Mouse (Mus musculus): ENCODE results near the gene Ugt1a7c. TPM values are rescaled to one million over a fixed set of nuclear protein-coding genes. Genes with fewer than 3 reads are reported as not detected.
"Not testable (repeated sequence)": the region's sequence is repeated elsewhere in the genome, so short reads cannot be mapped to it uniquely, and the experiment has no call there.

The Ugt1a7c gene
- total and polyA plus RNA-seq, 3 experiments: 2.2 to 15.3 (median 11.1) TPM

DNA sequence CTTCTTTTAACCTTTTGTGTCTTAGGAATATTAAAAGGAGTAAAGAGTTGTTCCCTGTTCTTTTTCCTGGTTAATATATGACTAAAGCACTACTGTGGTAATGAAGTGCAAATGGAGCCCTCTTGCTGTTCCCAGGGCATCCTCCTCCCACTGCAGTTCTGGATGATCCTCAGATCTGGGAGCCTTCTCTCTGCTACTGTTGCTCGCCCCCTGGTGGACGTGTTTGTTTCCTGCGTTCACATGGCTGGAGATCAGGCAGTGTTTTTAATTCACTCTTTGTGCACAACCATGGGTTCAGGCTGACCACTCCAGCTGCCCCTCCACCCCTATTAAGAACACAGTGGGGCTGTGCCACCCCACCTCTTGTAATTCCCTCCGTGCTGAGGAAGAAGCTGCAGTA is 25.7 kb downstream of the Ugt1a7c start:
- dilution Hi-C loops (cut with MboI; ENCODE audit: extremely low pct_ligation_motif_present, extremely low pct_unique_long_range_greater_than_20kb, low sequenced_read_pairs); H3K9ac ChIP-seq (ENCODE audit: insufficient read depth, low read depth); H3K4me3 ChIP-seq (replicated peaks in 1 of 3; ENCODE audit: low read depth in 2 of 3, low read length in 2 of 3, poor library complexity in 1 of 3); H3K79me2 ChIP-seq (replicated peaks; ENCODE audit: control insufficient read depth, extremely low read depth, insufficient read depth, poor library complexity, severe bottlenecking); H3K27me3 ChIP-seq (replicated peaks); in situ Hi-C loops (cut with MboI; ENCODE audit: low pct_ligation_motif_present, low pct_unique_long_range_greater_than_20kb, low sequenced_read_pairs); H3K4me1 ChIP-seq (ENCODE audit: control insufficient read depth in 1 of 2, insufficient read depth in 2 of 2); H3K9me3 ChIP-seq (replicated peaks; ENCODE audit: low read length); H3K36me3 ChIP-seq (replicated peaks in 1 of 2; ENCODE audit: control insufficient read depth in 1 of 2, insufficient read depth in 1 of 2, low read length in 1 of 2); H3K4me2 ChIP-seq (ENCODE audit: insufficient read depth, low read depth, poor library complexity, severe bottlenecking); H3K27ac ChIP-seq (ENCODE audit: insufficient read depth, low read depth); DNase-seq (ENCODE audit: extremely low read depth): not testable (repeated sequence)
- TF ChIP-seq SMC3 (IDR thresholded peaks at IDR 0.05; ENCODE audit: low read depth, low read length) (peak; percentile 32), CTCF (conservative IDR thresholded peaks at IDR 0.05 in 1 of 2, IDR thresholded peaks at IDR 0.05 in 1 of 2; ENCODE audit: low read depth in 2 of 2, low read length in 2 of 2) (peak; percentile 17 to 21; a peak in 1 of 4 replicates)

DNA sequence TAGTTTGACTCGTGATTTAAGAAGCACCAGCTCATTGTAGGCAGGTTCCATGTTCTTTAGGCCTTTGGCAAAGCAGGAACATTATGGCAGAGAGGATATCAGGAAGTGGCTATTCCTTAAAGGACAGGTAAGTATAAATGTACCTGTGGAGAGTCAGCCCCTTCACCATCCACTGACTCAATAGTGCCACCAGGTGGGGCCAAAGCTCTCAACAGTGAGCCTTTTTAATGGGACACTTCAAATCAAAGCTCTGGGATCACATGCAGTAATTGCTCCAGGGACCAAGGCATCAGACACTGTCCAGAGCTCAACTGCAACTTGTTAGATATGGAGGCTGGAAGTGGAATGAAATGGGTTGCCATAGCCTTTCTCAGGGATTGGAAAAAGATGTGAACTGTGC is 26.7 kb downstream of the Ugt1a7c start:
- in situ Hi-C loops (cut with MboI; ENCODE audit: low pct_ligation_motif_present, low pct_unique_long_range_greater_than_20kb, low sequenced_read_pairs); dilution Hi-C loops (cut with MboI; ENCODE audit: extremely low pct_ligation_motif_present, extremely low pct_unique_long_range_greater_than_20kb, low sequenced_read_pairs); H3K36me3 ChIP-seq (replicated peaks in 1 of 2; ENCODE audit: control insufficient read depth in 1 of 2, insufficient read depth in 1 of 2, low read length in 1 of 2); H3K9me3 ChIP-seq (replicated peaks; ENCODE audit: low read length); H3K27ac ChIP-seq (ENCODE audit: insufficient read depth, low read depth); H3K4me3 ChIP-seq (replicated peaks in 1 of 3; ENCODE audit: low read depth in 2 of 3, low read length in 2 of 3, poor library complexity in 1 of 3); H3K27me3 ChIP-seq (replicated peaks); H3K4me1 ChIP-seq (ENCODE audit: control insufficient read depth in 1 of 2, insufficient read depth in 2 of 2); H3K79me2 ChIP-seq (replicated peaks; ENCODE audit: control insufficient read depth, extremely low read depth, insufficient read depth, poor library complexity, severe bottlenecking); H3K4me2 ChIP-seq (ENCODE audit: insufficient read depth, low read depth, poor library complexity, severe bottlenecking); H3K9ac ChIP-seq (ENCODE audit: insufficient read depth, low read depth): not testable (repeated sequence)
- DNase-seq (ENCODE audit: extremely low read depth): peak; percentile 12
- TF ChIP-seq SMC3 (IDR thresholded peaks at IDR 0.05; ENCODE audit: low read depth, low read length) (peak; percentile 39), CTCF (conservative IDR thresholded peaks at IDR 0.05 in 1 of 2, IDR thresholded peaks at IDR 0.05 in 1 of 2; ENCODE audit: low read depth in 2 of 2, low read length in 2 of 2) (peak in 1 of 2 experiments; percentile 53; a peak in 2 of 4 replicates), RAD21 (IDR thresholded peaks at IDR 0.05; ENCODE audit: low read depth, low read length) (peak; percentile 18)

DNA sequence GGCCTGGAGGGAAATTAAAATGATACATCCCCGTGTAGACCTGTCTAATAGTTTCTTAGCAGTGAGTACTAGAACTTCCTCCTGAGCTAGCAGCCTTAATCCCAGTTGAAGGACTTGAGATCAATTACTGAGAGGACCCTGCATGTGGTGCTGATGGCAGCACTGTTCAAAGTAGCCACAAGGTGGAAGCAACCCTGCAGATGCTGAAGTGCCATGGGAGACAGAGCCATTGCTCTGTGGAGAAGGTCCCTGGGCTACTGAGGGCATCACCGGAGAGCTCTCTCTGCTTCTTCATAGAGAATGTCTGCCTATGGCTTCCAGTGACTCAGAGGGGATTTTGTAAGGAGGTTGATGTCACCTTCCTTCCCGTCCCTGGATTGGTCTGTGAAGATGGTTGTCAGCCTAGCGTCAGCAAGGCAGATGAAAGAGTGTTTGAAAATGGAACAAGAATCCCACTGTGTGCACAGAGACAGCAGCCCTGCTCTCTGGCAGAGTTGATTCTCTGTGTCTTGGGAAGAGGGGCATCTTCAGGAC is 31.0 kb downstream of the Ugt1a7c start:
- in situ Hi-C loops (cut with MboI; ENCODE audit: low pct_ligation_motif_present, low pct_unique_long_range_greater_than_20kb, low sequenced_read_pairs): not testable (repeated sequence)
- peaks cover 0 to 15% of the 10 kb centered on the region in 2 experiments; a peak in 2 of 4 replicates for H3K4me1 ChIP-seq (ENCODE audit: control insufficient read depth in 1 of 2, insufficient read depth in 2 of 2)

DNA sequence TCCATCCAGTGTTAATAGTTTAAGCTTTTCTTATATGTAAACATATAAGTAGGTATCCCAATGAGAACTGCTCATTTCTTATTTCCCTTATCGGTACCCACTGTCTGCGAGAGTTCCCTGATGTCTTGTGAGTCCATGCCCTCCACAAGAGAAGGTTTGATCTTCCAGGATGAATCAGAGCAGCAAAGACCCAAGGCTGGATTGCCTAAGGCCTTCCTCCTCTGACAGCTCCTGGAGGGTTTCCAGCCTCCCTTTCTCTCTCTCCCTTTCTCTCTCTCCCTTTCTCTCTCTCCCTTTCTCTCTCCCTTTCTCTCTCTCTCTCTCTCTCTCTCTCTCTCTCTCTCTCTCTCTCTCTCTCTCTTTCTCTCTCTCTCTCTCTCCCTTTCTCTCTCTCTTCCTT is 34.2 kb downstream of the Ugt1a7c start:
- in situ Hi-C loops (cut with MboI; ENCODE audit: low pct_ligation_motif_present, low pct_unique_long_range_greater_than_20kb, low sequenced_read_pairs); dilution Hi-C loops (cut with MboI; ENCODE audit: extremely low pct_ligation_motif_present, extremely low pct_unique_long_range_greater_than_20kb, low sequenced_read_pairs); H3K27ac ChIP-seq (ENCODE audit: insufficient read depth, low read depth): not testable (repeated sequence)

More for the DNA sequence above, 31.0 kb downstream of the Ugt1a7c start:
- peak; percentile 15 for DNase-seq (ENCODE audit: extremely low read depth)
- H3K36me3 ChIP-seq (replicated peaks in 1 of 2; ENCODE audit: control insufficient read depth in 1 of 2, insufficient read depth in 1 of 2, low read length in 1 of 2); H3K9ac ChIP-seq (ENCODE audit: insufficient read depth, low read depth); dilution Hi-C loops (cut with MboI; ENCODE audit: extremely low pct_ligation_motif_present, extremely low pct_unique_long_range_greater_than_20kb, low sequenced_read_pairs); H3K27ac ChIP-seq (ENCODE audit: insufficient read depth, low read depth); H3K79me2 ChIP-seq (replicated peaks; ENCODE audit: control insufficient read depth, extremely low read depth, insufficient read depth, poor library complexity, severe bottlenecking); H3K27me3 ChIP-seq (replicated peaks); H3K9me3 ChIP-seq (replicated peaks; ENCODE audit: low read length); H3K4me3 ChIP-seq (replicated peaks in 1 of 3; ENCODE audit: low read depth in 2 of 3, low read length in 2 of 3, poor library complexity in 1 of 3); H3K4me2 ChIP-seq (ENCODE audit: insufficient read depth, low read depth, poor library complexity, severe bottlenecking): not testable (repeated sequence)
- TF ChIP-seq RAD21 (IDR thresholded peaks at IDR 0.05; ENCODE audit: low read depth, low read length) (peak; percentile 27), SMC3 (IDR thresholded peaks at IDR 0.05; ENCODE audit: low read depth, low read length) (peak; percentile 35), CTCF (conservative IDR thresholded peaks at IDR 0.05 in 1 of 2, IDR thresholded peaks at IDR 0.05 in 1 of 2; ENCODE audit: low read depth in 2 of 2, low read length in 2 of 2) (peak in 1 of 2 experiments; percentile 55; a peak in 2 of 4 replicates)

DNA sequence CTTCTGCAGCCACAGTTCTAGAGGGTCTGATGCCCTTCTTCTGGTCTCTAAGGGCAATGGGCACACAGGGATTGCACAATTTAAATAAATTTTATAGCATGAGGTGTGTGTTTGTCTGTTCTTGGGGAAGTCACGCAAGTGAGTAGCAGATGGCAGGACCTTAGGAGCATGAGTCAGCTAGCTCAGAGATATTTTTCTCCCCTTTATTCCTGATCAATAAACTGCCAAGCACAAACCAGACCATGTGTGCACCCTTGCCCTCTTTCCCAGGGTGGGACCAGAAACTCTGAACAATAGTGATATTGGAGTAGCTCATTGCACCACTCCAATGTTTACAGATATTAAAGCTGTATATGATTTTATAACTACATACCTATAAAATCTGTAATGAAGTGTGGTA is 35.4 kb downstream of the Ugt1a7c start:
- peaks cover 0 to 33% of the 10 kb centered on the region in 2 experiments; a peak in 3 of 4 replicates for H3K4me1 ChIP-seq (ENCODE audit: control insufficient read depth in 1 of 2, insufficient read depth in 2 of 2)
- H3K27me3 ChIP-seq (replicated peaks); H3K79me2 ChIP-seq (replicated peaks; ENCODE audit: control insufficient read depth, extremely low read depth, insufficient read depth, poor library complexity, severe bottlenecking); H3K9me3 ChIP-seq (replicated peaks; ENCODE audit: low read length); H3K36me3 ChIP-seq (replicated peaks in 1 of 2; ENCODE audit: control insufficient read depth in 1 of 2, insufficient read depth in 1 of 2, low read length in 1 of 2); dilution Hi-C loops (cut with MboI; ENCODE audit: extremely low pct_ligation_motif_present, extremely low pct_unique_long_range_greater_than_20kb, low sequenced_read_pairs); H3K9ac ChIP-seq (ENCODE audit: insufficient read depth, low read depth); H3K4me3 ChIP-seq (replicated peaks in 1 of 3; ENCODE audit: low read depth in 2 of 3, low read length in 2 of 3, poor library complexity in 1 of 3); DNase-seq (ENCODE audit: extremely low read depth); H3K27ac ChIP-seq (ENCODE audit: insufficient read depth, low read depth); H3K4me2 ChIP-seq (ENCODE audit: insufficient read depth, low read depth, poor library complexity, severe bottlenecking): not testable (repeated sequence)
- in situ Hi-C loops (cut with MboI; ENCODE audit: low pct_ligation_motif_present, low pct_unique_long_range_greater_than_20kb, low sequenced_read_pairs): loop anchor here (10.0 kb wide), 1 partner anchor 155 kb away; no protein-coding TSS in a partner anchor

More for the DNA sequence above, 34.2 kb downstream of the Ugt1a7c start:
- peaks cover 0 to 25% of the 10 kb centered on the region in 2 experiments; a peak in 2 of 4 replicates for H3K4me1 ChIP-seq (ENCODE audit: control insufficient read depth in 1 of 2, insufficient read depth in 2 of 2)
- not testable (repeated sequence) for H3K27me3 ChIP-seq (replicated peaks); H3K79me2 ChIP-seq (replicated peaks; ENCODE audit: control insufficient read depth, extremely low read depth, insufficient read depth, poor library complexity, severe bottlenecking); H3K4me3 ChIP-seq (replicated peaks in 1 of 3; ENCODE audit: low read depth in 2 of 3, low read length in 2 of 3, poor library complexity in 1 of 3); DNase-seq (ENCODE audit: extremely low read depth); H3K9ac ChIP-seq (ENCODE audit: insufficient read depth, low read depth); H3K36me3 ChIP-seq (replicated peaks in 1 of 2; ENCODE audit: control insufficient read depth in 1 of 2, insufficient read depth in 1 of 2, low read length in 1 of 2); H3K4me2 ChIP-seq (ENCODE audit: insufficient read depth, low read depth, poor library complexity, severe bottlenecking); H3K9me3 ChIP-seq (replicated peaks; ENCODE audit: low read length)

Data from CH12.LX (cell line).